Mouse (Mus musculus) kidney, adult 18-20 months (tissue): ENCODE data around the gene Lhfp.

Experiments
- DNase-seq: peaks from one replicate; pipeline ENCODE4 v3.0.0; 2021

Gene Lhfp

DNA sequence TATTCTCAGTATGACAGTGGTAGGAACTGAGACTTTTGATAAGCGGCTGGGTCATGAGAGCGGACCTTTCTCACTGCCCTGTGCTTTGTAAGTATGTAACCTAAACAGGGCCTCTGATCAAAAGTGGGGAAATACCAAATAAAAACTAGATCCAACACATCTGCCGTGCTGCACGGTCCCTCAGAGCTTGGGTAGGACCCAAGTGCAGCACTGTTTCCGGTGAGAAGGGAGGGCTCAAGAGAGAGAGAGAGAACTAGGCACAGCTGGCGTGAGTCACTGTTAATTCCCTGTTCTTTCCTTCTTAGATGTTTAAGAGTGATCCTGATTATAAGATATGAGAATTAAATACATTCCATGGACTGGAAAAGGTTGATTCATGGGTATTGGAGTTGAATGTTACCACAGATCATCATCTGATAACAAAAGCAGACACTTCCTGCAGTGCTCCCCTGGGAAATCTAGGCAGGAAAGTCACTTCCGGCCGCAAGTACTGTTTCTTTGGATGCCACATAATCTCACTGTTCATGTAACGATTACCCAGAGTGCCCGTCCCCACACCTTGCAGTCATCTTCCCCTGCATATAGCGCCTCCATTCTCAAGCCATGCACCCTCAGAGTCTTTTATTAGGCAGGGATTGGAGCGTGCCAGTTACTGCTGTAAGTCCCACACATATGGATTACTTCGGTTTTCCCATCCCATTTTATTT, 243.3 kb downstream of the Lhfp start:
- peak; percentile 4 for DNase-seq

DNA sequence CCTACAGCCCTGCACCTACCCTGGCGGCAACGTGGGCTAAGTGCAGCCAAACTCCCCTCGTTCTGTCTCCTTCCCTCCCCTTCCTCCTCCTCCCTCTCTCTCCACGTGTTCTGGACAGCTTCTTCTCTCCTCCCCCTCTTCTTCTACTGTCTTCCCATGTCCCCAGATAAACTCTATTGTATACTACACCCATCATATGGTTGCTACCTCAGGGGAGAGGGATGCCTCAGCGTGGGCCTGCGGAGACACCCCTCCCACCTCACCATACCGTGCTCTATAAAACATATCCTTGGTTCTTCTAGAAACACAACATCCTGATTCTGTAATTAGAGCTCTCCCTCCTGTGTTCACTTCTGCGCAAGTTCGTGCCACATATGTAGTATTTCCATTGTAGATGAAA, 247.3 kb downstream of the Lhfp start:
- no peak for DNase-seq

DNA sequence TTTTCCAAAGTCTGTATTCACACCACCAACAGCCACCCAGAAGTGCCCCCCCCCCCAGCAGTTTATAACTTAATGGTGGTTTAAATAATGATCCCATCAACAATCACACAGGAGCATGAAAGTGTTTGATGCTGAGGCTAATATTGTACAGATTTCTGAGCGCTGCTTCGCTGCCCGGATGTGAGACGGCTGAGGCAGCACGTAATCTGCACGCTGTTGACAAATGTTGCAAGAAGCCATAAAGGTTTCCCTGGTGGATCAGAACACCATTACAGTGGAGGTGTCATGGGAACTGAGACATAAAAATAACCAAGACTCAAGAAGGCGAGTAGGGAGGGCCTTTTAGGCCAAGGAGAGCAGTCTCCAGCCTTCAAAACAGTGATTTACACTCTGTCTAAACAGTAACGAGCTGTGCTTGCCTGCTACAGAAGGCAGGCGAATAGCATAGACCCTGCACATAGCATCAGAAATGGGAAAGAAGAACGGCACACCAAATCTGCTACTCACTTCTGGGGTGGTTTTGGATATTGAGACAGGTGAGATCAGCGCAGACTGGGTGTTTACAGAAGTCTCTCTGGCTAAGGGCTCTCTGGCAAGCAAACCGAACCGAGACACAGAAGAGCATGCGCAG, 248.4 kb downstream of the Lhfp start:
- DNase-seq, result peak; percentile 4

DNA sequence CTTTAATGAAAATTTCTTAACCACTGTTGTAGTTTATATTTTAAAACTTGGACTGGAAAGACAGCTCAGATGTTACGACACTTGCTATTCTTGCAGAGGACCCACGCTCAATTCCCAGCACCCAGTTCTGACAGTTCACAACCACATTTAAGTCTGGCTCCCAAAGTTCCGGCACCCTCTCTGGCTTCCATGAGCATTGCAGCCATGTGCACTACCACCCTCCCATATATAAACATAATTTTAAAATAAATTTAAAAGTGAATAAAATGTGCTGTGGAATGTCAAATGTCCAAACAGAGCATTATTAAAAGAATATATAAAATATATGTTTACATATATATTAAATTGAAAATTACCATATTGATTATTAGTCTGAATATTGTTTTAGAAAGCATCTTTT, 249.9 kb downstream of the Lhfp start:
- no peak for DNase-seq

DNA sequence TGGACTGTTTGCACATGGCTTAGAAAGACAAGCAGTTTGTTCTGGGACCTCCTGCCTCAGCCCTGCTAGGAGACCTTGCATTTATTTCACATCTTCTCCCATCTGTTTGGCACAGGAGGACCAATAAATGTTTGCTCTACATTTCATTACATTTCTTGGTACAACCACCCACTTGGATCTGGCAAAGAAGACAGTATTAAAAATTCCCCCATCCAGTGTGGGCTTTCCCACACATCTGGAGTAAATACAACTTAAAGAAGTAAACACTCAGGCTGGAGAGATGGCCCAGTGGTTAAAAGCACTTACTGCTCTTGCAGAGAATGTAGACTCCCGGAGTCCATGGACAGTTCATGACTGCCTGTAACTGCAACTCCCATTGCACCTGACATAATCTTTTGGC, 250.6 kb downstream of the Lhfp start:
- no peak for DNase-seq

DNA sequence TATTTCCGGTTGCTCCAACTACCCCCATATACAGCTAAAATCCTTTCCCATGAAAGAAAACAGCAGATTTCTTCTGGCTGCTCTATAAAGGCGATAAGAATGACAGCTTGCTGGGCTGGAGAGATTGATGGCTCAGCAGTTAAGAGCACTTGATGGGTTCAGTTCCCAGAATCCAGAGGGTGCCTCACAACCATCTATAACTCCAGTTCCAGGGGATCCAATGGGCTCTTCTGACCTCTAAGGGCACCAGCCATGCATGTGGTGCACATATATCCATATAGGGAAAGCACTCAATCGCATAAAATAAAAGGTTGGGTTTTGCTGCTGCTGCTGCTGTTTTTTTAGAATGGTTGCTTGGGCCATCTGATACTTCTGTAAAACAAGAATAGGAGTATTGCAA, 251.1 kb downstream of the Lhfp start:
- DNase-seq, result no peak

GRCm38 (mm10) chr3:53292979-53293378, 251.7 kb downstream of the Lhfp start:
- DNase-seq, result no peak

- DNase-seq, result no peak
Observed at GRCm38 (mm10) chr3:53293901-53294433, 252.6 kb downstream of the Lhfp start.

DNA sequence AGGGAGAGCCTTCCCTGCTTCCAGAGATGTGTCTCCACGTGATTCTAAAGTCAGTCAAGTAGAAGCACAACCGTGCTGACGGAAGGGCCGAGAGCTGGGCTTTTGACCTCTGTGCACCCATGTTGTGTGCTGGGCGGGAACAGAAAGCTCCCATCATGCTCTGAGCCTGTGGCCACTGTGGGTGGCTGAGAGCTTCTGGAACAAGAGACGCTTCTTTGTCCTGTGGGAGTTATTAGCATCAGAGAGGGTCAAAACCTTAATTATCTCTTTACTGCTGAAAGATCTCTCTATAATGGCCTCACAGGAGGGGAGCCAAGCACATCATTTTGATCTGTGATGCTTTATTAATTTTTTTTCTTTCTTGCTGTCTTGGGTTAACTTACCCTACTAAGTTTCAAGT, 253.5 kb downstream of the Lhfp start:
- DNase-seq, result no peak

DNA sequence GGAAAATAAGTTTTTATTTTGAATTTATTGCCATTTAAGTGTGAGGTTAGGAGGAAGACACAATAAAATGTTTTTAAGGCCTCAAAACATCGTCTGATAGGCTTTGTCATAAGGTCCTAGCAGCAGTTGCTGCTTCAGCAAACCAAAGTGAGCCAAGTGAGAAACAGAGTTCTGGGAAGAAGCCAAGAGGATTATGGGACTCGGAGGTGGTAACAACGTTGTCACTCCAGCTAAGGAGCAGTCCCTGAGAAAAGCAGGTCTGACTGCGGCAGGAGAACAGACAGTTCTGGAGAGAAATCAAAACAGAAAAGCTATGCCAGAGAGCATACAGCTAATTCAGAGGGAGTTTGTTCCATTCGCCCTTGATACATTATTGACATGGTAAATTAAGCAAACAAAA, 260.5 kb downstream of the Lhfp start:
- DNase-seq, result no peak

DNA sequence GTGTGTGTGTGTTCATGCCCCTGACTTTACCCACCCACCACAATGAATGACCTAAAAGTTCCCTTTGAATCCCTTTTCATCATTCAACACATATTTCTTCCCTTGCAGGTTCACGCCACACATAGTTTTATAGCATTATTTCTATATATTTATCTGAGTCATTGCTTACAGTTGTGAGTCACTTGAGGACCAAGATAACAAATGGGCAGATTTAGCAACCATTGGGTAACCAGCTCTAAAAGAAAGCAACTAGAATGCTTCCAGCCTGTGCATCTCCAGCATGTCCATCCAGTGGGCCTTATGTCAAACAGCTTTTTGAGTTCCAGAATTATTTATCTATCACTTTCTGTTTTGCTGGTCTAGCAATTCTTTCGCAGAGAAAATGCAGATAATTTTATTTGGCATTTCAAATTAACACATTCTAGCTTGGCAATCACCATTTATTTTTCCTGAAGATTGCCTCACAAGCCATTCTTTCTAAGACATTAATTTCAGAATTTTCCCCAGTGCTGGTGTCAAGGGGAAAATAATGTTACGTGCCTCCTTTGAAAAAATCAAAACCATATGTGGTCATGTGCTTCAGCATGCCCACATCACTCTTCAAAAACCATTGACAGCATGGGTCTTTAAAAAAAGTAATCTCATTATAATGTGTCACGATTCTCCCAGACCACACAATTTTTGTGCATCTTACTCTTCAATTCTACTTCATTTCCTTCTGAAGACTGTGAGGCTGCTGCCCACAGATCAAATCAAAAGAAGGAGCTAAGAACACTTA, 263.0 kb downstream of the Lhfp start:
- DNase-seq, result no peak

DNA sequence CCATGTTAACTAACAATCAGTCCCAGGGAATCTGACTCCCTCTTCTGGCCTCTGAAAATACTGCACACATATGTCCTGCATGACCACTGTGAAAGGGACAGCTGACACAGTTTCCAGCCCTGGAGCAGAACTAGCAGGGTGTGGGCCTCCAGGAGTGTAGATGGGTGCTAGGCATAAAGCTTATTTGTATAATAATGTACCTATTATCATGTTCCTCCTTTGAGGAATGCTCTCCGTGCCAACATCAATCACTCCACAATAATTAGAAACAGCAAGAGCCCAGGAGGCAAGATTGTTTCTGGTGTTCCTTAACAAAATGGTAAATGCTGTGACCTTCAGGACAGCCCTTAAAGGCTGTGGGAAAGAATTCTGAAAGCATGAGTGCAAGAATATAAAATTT, 264.5 kb downstream of the Lhfp start:
- DNase-seq, result no peak

GRCm38 (mm10) chr3:53308649-53309048, 267.3 kb downstream of the Lhfp start:
- no peak for DNase-seq

DNA sequence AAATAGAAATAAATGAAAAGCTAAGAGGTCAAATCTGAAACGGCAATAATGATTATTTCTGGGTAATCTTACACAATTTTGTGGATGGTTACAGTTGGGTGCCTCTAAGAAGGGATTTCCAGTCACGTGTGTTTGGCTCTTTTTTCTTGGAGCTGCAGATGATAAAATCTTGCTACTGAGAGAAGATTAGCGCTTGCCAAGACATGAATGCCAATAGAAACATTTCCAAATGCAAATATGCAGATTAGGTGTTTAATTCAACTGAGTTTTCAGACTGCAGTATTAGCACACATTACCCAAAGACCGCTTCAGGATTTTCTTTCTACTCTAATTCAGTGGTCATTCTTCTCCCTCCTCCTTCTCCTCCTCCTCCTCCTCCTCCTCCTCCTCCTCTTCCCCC, 268.8 kb downstream of the Lhfp start:
- no peak for DNase-seq

GRCm38 (mm10) chr3:53310615-53311014, 269.3 kb downstream of the Lhfp start:
- no peak for DNase-seq
